ENCODE assay signal across 8 mouse cellular contexts in the genomic region with DNA sequence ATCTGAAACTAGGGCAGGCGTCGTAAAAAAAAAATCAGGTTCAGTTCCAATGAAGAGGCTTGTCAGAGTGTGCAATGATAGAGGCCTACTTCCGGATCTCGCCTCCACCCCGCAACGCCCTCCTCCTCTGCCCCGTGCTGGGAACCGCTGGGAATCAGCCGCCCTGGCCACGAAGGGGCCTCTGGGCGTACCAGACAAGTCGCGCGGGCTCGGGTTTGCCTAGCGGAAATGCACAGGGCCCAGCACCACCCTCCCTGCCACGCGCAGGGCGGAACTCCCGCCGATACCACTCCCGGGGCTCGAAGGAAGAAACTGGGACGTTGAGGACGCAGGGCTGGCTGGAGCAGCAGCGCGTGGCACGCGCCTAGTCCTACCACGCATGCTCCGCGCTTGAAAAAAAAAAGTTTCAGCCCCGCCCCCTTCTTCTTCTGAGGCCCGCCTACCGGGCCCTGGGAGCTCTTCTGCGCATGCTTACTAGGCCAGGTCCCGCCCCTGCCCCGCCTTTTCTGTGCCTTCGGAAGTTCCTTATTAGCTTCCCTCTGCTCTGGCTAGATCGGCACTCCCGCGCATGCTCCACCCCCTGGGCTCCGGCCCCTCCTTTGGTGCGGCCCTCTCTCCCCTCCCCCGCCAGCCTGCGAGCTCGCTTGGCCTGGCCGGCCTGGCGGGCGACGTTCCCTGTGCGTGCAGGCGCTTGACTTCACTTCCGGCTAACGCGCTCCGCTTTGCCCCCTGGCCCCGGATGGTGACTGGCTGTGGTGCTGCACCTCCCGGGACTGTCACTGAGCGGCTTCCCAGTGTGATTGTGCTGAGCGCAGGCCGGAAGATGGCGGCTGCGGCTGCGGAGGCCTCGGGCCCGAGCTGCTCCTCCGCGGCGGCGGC. TPM values are rescaled to one million over a fixed set of nuclear protein-coding genes. Genes with fewer than 3 reads are reported as not detected.
DNase-seq lines count a peak whose midpoint lies in the region; ATAC-seq and TF ChIP-seq lines count a peak whose summit lies in the region.

A gene (plus strand): TSS at position 567 of the 879 bp plus-strand sequence.

- peak within 1 kb of the TSS; percentile 86 for H3K4me2 ChIP-seq in forebrain, embryonic 13.5 days
- H3K4me2 ChIP-seq in liver, postnatal 0 days (ENCODE audit: low read depth, low read length): peak within 1 kb of the TSS; percentile 84
- peak within 1 kb of the TSS; percentile 85 for H3K4me2 ChIP-seq in neural tube, embryonic 14.5 days (ENCODE audit: low read depth, low read length)

- peak; percentile 77 for TF ChIP-seq POLR2A in ES-Bruce4 (IDR thresholded peaks at IDR 0.05; ENCODE audit: insufficient read depth, low read length)

- TF ChIP-seq CTCF in ES-Bruce4 (IDR thresholded peaks at IDR 0.05; ENCODE audit: low read depth, low read length): no peak
- 0 out of 2 replicates have a peak, but pooled peaks have one; percentile 11 for TF ChIP-seq CTCF in liver, postnatal 0 days (IDR thresholded peaks at IDR 0.05; ENCODE audit: low read depth)

- peak; percentile 96 for ATAC-seq in cerebellum, adult (ENCODE audit: insufficient number of reproducible peaks, low FRiP score, low TSS enrichment)
- peak; percentile 97 for ATAC-seq in forebrain, embryonic 13.5 days
- peak; percentile 94 for ATAC-seq in liver, postnatal 0 days
- ATAC-seq in neural tube, embryonic 14.5 days (ENCODE audit: low read depth): peak; percentile 97

- peak within 1 kb of the TSS; percentile 90 for H3K27ac ChIP-seq in ES-Bruce4 (ENCODE audit: insufficient read depth, low read length)
- H3K27ac ChIP-seq in forebrain, embryonic 13.5 days: peak within 1 kb of the TSS; percentile 97
- peak within 1 kb of the TSS; percentile 99 for H3K27ac ChIP-seq in liver, postnatal 0 days (ENCODE audit: low read depth)
- H3K27ac ChIP-seq in neural tube, embryonic 14.5 days (ENCODE audit: low read depth, low read length): peak within 1 kb of the TSS; percentile 95

- intact Hi-C loops in heart, postnatal 10 days (cut with DNase I): loop anchor here (2.0 kb wide), 1 partner anchor 39 kb away; a partner anchor contains a TSS

- no peaks in the 10 kb centered on the region for H3K36me3 ChIP-seq in ES-Bruce4 (ENCODE audit: control insufficient read depth, insufficient read depth, low read length, poor library complexity, severe bottlenecking)
- H3K36me3 ChIP-seq in forebrain, embryonic 13.5 days (ENCODE audit: poor library complexity, severe bottlenecking): no peaks in the 10 kb centered on the region
- no peaks in the 10 kb centered on the region for H3K36me3 ChIP-seq in liver, postnatal 0 days (replicated peaks; ENCODE audit: insufficient read depth, low read length)
- no peaks in the 10 kb centered on the region for H3K36me3 ChIP-seq in neural tube, embryonic 14.5 days (ENCODE audit: control insufficient read depth, insufficient read depth, low read length)

- H3K4me1 ChIP-seq in ES-Bruce4 (ENCODE audit: control insufficient read depth, insufficient read depth, low read length): no peaks in the 10 kb centered on the region
- peaks cover 31% of the 10 kb centered on the region for H3K4me1 ChIP-seq in forebrain, embryonic 13.5 days
- H3K4me1 ChIP-seq in liver, postnatal 0 days (ENCODE audit: insufficient read depth): peaks cover 30% of the 10 kb centered on the region
- peaks cover 17% of the 10 kb centered on the region for H3K4me1 ChIP-seq in neural tube, embryonic 14.5 days (ENCODE audit: control insufficient read depth, insufficient read depth, low read length)

- peak; percentile 77; the same call in 1 of the 2 replicates for TF ChIP-seq EP300 in ES-Bruce4 (IDR thresholded peaks at IDR 0.05; ENCODE audit: insufficient read depth, low read depth, low read length)
- peak; percentile 38; the same call in 1 of the 2 replicates for TF ChIP-seq EP300 in liver, postnatal 0 days (IDR thresholded peaks at IDR 0.05; ENCODE audit: low read depth)

- DNase-seq in heart, postnatal 10 days: peak; percentile 100
- peak; percentile 97 for DNase-seq in large intestine, adult 2 months (ENCODE audit: low read depth, low spot score)
- peak; percentile 100 for DNase-seq in liver, postnatal 0 days
- peak; percentile 99 for DNase-seq in testis, postnatal 10 days (ENCODE audit: low spot score)

- no peaks in the 10 kb centered on the region for H3K27me3 ChIP-seq in ES-Bruce4 (ENCODE audit: control insufficient read depth, insufficient read depth, low read length, poor library complexity, severe bottlenecking)
- H3K27me3 ChIP-seq in forebrain, embryonic 13.5 days: no peaks in the 10 kb centered on the region
- H3K27me3 ChIP-seq in liver, postnatal 0 days (ENCODE audit: insufficient read depth, low read length): no peaks in the 10 kb centered on the region
- H3K27me3 ChIP-seq in neural tube, embryonic 14.5 days (ENCODE audit: control insufficient read depth, insufficient read depth, low read length): no peaks in the 10 kb centered on the region

- WGBS in forebrain, embryonic 13.5 days: under 1% methylated on average over 68 of the region's 71 CpGs
- WGBS in large intestine, adult 2 months: under 1% methylated on average over 71 of the region's 71 CpGs
- WGBS in liver, postnatal 0 days (ENCODE audit: insufficient replicate concordance): under 1% methylated on average over 66 of the region's 71 CpGs
- under 1% methylated on average over 69 of the region's 71 CpGs for WGBS in neural tube, embryonic 14.5 days

- H3K9me3 ChIP-seq in ES-Bruce4 (replicated peaks; ENCODE audit: control insufficient read depth, insufficient read depth, low read length, poor library complexity, severe bottlenecking): no peaks in the 10 kb centered on the region
- H3K9me3 ChIP-seq in forebrain, embryonic 13.5 days (replicated peaks): no peaks in the 10 kb centered on the region
- no peaks in the 10 kb centered on the region for H3K9me3 ChIP-seq in liver, postnatal 0 days (ENCODE audit: low read length)
- no peaks in the 10 kb centered on the region for H3K9me3 ChIP-seq in neural tube, embryonic 14.5 days (ENCODE audit: control insufficient read depth, low read length)

- H3K9ac ChIP-seq in ES-Bruce4 (ENCODE audit: low read depth, poor library complexity, severe bottlenecking): peak within 1 kb of the TSS; percentile 89
- peak within 1 kb of the TSS; percentile 86 for H3K9ac ChIP-seq in forebrain, embryonic 13.5 days
- H3K9ac ChIP-seq in liver, postnatal 0 days (replicated peaks): peak within 1 kb of the TSS; percentile 91
- peak within 1 kb of the TSS; percentile 82 for H3K9ac ChIP-seq in neural tube, embryonic 14.5 days (replicated peaks; ENCODE audit: low read depth, low read length)

- peak within 1 kb of the TSS; percentile 91 for H3K4me3 ChIP-seq in ES-Bruce4 (ENCODE audit: low read depth, low read length)
- H3K4me3 ChIP-seq in forebrain, embryonic 13.5 days: peak within 1 kb of the TSS; percentile 66
- H3K4me3 ChIP-seq in liver, postnatal 0 days (ENCODE audit: low read depth, low read length): peak within 1 kb of the TSS; percentile 85
- H3K4me3 ChIP-seq in neural tube, embryonic 14.5 days (ENCODE audit: low read depth, low read length): peak within 1 kb of the TSS; percentile 91

RNA-seq across cellular contexts. Expression of the gene that starts here (rescaled TPM):
- polyA plus RNA-seq in ES-Bruce4 (2011; ENCODE audit: insufficient read depth, insufficient read length, low read depth, missing spikeins): 123 and 132 TPM in 2 replicates
- polyA plus RNA-seq in forebrain, embryonic 13.5 days (2015; fragmentation: Nextera tagmentation; extraction: Ambion mirVana): 94.6 and 105 TPM in 2 replicates
- total RNA-seq in heart, postnatal 10 days (2021): 100 to 1,000 TPM; 101 to 127 TPM
- polyA plus RNA-seq in large intestine, adult 2 months (2012; rRNA removed): 57.2 and 82.7 TPM in 2 replicates
- 31.2 and 40.6 TPM in 2 replicates for polyA plus RNA-seq in liver, postnatal 0 days (2015; fragmentation: Nextera tagmentation; extraction: Ambion mirVana)
- 106 and 117 TPM in 2 replicates for polyA plus RNA-seq in neural tube, embryonic 14.5 days (2014; fragmentation: Nextera tagmentation; extraction: Ambion mirVana)

Comparison
In these comparisons a context has a peak if more than half of its experiments do, and no peak if none do; other contexts are left out.
1. Peak in every context shown above with its lines: DNase-seq, ATAC-seq, H3K4me3 ChIP-seq and H3K27ac ChIP-seq.